Mouse (Mus musculus) myocyte (in vitro differentiated cells): ENCODE results near the gene Ankrd12. TPM values are rescaled to one million over a fixed set of nuclear protein-coding genes. Genes with fewer than 3 reads are reported as not detected.

Experiments used
- H3K27me3 ChIP-seq: one replicate; pipeline ENCODE4 v1.6.1; 2011; ENCODE audit not compliant: control insufficient read depth, insufficient read depth, insufficient read length
- H3K36me3 ChIP-seq: one replicate; pipeline ENCODE4 v1.6.1; 2011; ENCODE audit not compliant: control insufficient read depth, insufficient read depth
- H3K4me2 ChIP-seq: one replicate; pipeline ENCODE4 v1.6.1; 2011; ENCODE audit warnings: low read depth, control low read depth
- H3K4me3 ChIP-seq: one replicate; pipeline ENCODE4 v1.5.1; 2011; ENCODE audit warnings: mild to moderate bottlenecking, control low read depth, moderate library complexity
- H3K79me2 ChIP-seq: one replicate; pipeline ENCODE4 v1.6.1; 2011; ENCODE audit not compliant: control insufficient read depth, insufficient read depth
- H3ac ChIP-seq: one replicate; pipeline ENCODE4 v1.6.1; 2011; ENCODE audit not compliant: control insufficient read depth, insufficient read length
- CEBPB ChIP-seq: IDR thresholded peaks from 2 replicates; pipeline ENCODE4 v1.6.1; 2011; ENCODE audit warnings: mild to moderate bottlenecking, moderate library complexity; ENCODE audit not compliant: poor library complexity, insufficient read depth, severe bottlenecking
- E2F4 ChIP-seq: IDR thresholded peaks from one replicate; pipeline ENCODE4 v1.6.1; 2011; ENCODE audit warnings: mild to moderate bottlenecking, control low read depth, moderate library complexity; ENCODE audit not compliant: insufficient read depth
- MAX ChIP-seq: IDR thresholded peaks from one replicate; pipeline ENCODE4 v1.6.1; 2011; ENCODE audit warnings: low read depth, mild to moderate bottlenecking, control low read depth
- MYOD1 ChIP-seq, 3 experiments: IDR thresholded peaks; one replicate each; pipeline ENCODE4 v1.6.1; 2011; ENCODE audit warnings: control low read depth in 2 of 3, low read depth in 2 of 3, mild to moderate bottlenecking in 2 of 3, moderate library complexity in 1 of 3; ENCODE audit not compliant: insufficient read length in 2 of 3, control insufficient read depth in 1 of 3
- MYOG ChIP-seq, 3 experiments: IDR thresholded peaks; one replicate each; pipeline ENCODE4 v1.6.1; 2011; ENCODE audit warnings: control low read depth in 2 of 3, low read depth in 2 of 3, mild to moderate bottlenecking in 2 of 3; ENCODE audit not compliant: insufficient read length in 2 of 3, control insufficient read depth in 1 of 3, insufficient read depth in 1 of 3
- POLR2A ChIP-seq: IDR thresholded peaks from one replicate; pipeline ENCODE4 v1.6.1; 2011; ENCODE audit warnings: low read depth, mild to moderate bottlenecking, control low read depth, moderate library complexity; ENCODE audit not compliant: insufficient read length
- POLR2AphosphoS2 ChIP-seq: IDR thresholded peaks from one replicate; pipeline ENCODE4 v1.6.1; 2011; ENCODE audit warnings: low read depth, control low read depth; ENCODE audit not compliant: insufficient read length
- REST ChIP-seq: IDR thresholded peaks from one replicate; pipeline ENCODE4 v1.6.1; 2011; ENCODE audit warnings: mild to moderate bottlenecking, control low read depth, moderate library complexity; ENCODE audit not compliant: insufficient read depth, insufficient read length
- SRF ChIP-seq: IDR thresholded peaks from one replicate; pipeline ENCODE4 v1.6.1; 2011; ENCODE audit warnings: low read depth; ENCODE audit not compliant: control insufficient read depth, insufficient read length
- TCF12 ChIP-seq: IDR thresholded peaks from one replicate; pipeline ENCODE4 v1.6.1; 2011; ENCODE audit warnings: mild to moderate bottlenecking, control low read depth; ENCODE audit not compliant: poor library complexity, insufficient read depth, severe bottlenecking
- TCF3 ChIP-seq: IDR thresholded peaks from one replicate; pipeline ENCODE4 v1.6.1; 2011; ENCODE audit warnings: low read depth, control low read depth; ENCODE audit not compliant: insufficient read length
- USF1 ChIP-seq: IDR thresholded peaks from one replicate; pipeline ENCODE4 v1.6.1; 2011; ENCODE audit warnings: low read depth, mild to moderate bottlenecking, control low read depth, moderate library complexity
- polyA plus RNA-seq: library from polyadenylated mRNA; unstranded; fragments of >200 nt; fragmentation: generic; extraction: Trizol; gene quantifications from one replicate; pipeline ENCODE4 v1.2.1, GENCODE M21; 2012; ENCODE audit warnings: missing spikeins

Ankrd12 gene
- polyA plus RNA-seq, 1 experiment = 2.7 TPM

DNA sequence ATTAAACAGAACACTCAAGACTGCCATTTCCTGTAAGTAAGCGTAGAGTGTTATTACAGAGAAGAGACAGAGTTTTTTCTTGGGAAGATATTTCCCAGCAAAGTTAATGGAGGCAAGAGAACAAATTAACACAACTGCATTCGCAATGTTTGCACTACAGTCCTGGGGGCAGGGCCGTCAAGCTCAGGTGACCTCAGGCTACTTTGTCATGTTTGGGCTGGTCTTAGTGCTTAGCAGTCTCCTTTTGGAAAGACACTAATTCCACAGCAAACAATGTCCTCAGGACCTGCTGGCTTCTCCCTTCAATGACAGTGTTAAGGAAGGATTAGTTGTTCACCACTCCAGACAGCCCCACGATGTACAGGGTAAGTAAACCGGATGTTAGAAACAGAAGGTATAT lies 35.9 kb downstream of the Ankrd12 start:
- no peak overlapping the region for H3ac ChIP-seq
- no peak overlapping the region for H3K4me3 ChIP-seq
- H3K4me2 ChIP-seq = no peak overlapping the region
- H3K27me3 ChIP-seq = no peaks in the 10 kb centered on the region
- H3K79me2 ChIP-seq = no peaks in the 10 kb centered on the region
- TF ChIP-seq TCF3 (no peak), USF1 (no peak), MAX (no peak), POLR2A (no peak), MYOG (IDR thresholded peaks at IDR 0.05; ENCODE audit: control insufficient read depth in 1 of 3, insufficient read depth in 1 of 3, insufficient read length in 2 of 3, low read depth in 2 of 3) (no peak), SRF (no peak), POLR2AphosphoS2 (no peak), REST (no peak)
- H3K36me3 ChIP-seq = peaks cover 20% of the 10 kb centered on the region

DNA sequence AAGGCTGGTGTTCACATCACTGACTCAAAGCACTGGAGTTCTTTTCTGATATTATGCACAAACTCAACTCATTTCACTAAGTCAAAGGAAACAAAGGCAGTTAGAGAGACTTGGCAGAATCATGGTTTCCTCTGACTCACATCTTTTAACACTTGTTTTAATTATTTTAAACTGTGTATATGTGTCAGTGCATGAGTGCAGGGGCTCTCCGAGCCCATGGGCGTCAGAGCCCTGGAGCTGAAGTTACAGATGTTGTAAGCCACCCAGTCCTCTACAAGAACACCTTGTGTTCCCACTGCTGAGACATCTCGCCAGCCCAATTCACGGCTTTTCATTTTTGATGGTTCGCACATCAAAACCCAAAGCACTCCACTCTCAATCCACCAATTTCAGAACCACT lies 43.6 kb downstream of the Ankrd12 start:
- Histone ChIP-seq H3ac (no peak overlapping the region), H3K4me2 (no peak overlapping the region), H3K4me3 (no peak overlapping the region), H3K36me3 (peaks cover 23% of the 10 kb centered on the region), H3K79me2 (no peaks in the 10 kb centered on the region), H3K27me3 (no peaks in the 10 kb centered on the region)
- no peak for TF ChIP-seq TCF12
- no peak for TF ChIP-seq MYOG (IDR thresholded peaks at IDR 0.05; ENCODE audit: control insufficient read depth in 1 of 3, insufficient read depth in 1 of 3, insufficient read length in 2 of 3, low read depth in 2 of 3)
- no peak for TF ChIP-seq MYOD1 (IDR thresholded peaks at IDR 0.05; ENCODE audit: control insufficient read depth in 1 of 3, insufficient read length in 2 of 3, low read depth in 2 of 3)
- TF ChIP-seq MAX = no peak
- TF ChIP-seq E2F4 = no peak
- no peak for TF ChIP-seq POLR2AphosphoS2
- TF ChIP-seq TCF3 = no peak
- TF ChIP-seq SRF = no peak
- TF ChIP-seq REST = no peak
- no peak for TF ChIP-seq USF1
- TF ChIP-seq CEBPB = no peak

DNA sequence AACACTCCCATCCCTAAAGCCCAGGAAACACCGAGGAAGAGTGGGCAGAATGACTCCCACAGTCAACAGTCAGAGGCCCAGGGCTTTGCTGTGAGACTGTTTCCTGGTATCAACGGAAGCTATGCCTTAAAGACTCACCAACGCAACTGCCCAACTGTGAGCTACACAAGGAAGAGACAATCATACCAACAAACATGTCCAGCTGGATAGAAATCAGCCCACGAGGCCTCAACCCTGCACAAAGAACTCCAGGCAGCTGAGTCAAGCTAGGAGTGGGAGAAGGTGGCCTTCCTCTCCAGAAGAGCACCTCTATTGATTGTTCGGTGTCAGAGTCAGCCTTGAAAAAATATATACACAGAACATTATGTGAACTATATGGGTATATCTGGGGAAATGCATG lies 44.9 kb downstream of the Ankrd12 start:
- no peak overlapping the region for H3ac ChIP-seq
- H3K79me2 ChIP-seq = no peaks in the 10 kb centered on the region
- no peak for TF ChIP-seq E2F4
- TF ChIP-seq CEBPB = no peak
- no peak for TF ChIP-seq POLR2A
- TF ChIP-seq REST = no peak
- TF ChIP-seq POLR2AphosphoS2 = no peak
- TF ChIP-seq MAX = no peak
- TF ChIP-seq MYOG (IDR thresholded peaks at IDR 0.05; ENCODE audit: control insufficient read depth in 1 of 3, insufficient read depth in 1 of 3, insufficient read length in 2 of 3, low read depth in 2 of 3) = no peak
- TF ChIP-seq TCF3 = no peak
- TF ChIP-seq MYOD1 (IDR thresholded peaks at IDR 0.05; ENCODE audit: control insufficient read depth in 1 of 3, insufficient read length in 2 of 3, low read depth in 2 of 3) = no peak
- TF ChIP-seq SRF = no peak
- TF ChIP-seq USF1 = no peak
- TF ChIP-seq TCF12 = no peak
- peaks cover 14% of the 10 kb centered on the region for H3K36me3 ChIP-seq
- no peak overlapping the region for H3K4me2 ChIP-seq
- no peak overlapping the region for H3K4me3 ChIP-seq
- no peaks in the 10 kb centered on the region for H3K27me3 ChIP-seq

DNA sequence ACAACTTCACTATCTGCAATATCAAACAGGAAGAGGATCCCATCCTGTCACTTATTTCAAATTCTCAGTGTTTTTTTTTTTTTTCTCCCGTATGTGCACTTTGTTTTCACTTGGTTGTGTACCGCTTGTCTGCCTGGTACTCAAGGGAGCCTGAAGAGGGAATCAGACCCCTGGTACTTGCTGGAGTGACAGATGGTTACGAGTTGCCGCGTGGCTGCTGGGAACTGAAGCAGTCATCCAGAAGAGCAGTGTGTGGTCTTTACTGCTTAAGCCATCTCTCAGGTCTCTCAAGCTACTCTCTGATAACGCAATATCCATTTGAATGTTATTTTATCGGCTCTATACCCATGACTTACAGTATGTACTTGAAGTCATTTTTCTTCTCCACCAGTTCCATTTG lies 52.7 kb downstream of the Ankrd12 start:
- H3K79me2 ChIP-seq = no peaks in the 10 kb centered on the region
- H3K36me3 ChIP-seq = peaks cover 16% of the 10 kb centered on the region
- TF ChIP-seq TCF12 (no peak), E2F4 (no peak), MYOG (IDR thresholded peaks at IDR 0.05; ENCODE audit: control insufficient read depth in 1 of 3, insufficient read depth in 1 of 3, insufficient read length in 2 of 3, low read depth in 2 of 3) (no peak), SRF (no peak), POLR2A (no peak), TCF3 (no peak), USF1 (no peak), POLR2AphosphoS2 (no peak), REST (no peak), MYOD1 (IDR thresholded peaks at IDR 0.05; ENCODE audit: control insufficient read depth in 1 of 3, insufficient read length in 2 of 3, low read depth in 2 of 3) (no peak), MAX (no peak), CEBPB (no peak)
- H3K4me3 ChIP-seq = no peak overlapping the region
- no peaks in the 10 kb centered on the region for H3K27me3 ChIP-seq
- H3K4me2 ChIP-seq = no peak overlapping the region
- H3ac ChIP-seq = no peak overlapping the region

DNA sequence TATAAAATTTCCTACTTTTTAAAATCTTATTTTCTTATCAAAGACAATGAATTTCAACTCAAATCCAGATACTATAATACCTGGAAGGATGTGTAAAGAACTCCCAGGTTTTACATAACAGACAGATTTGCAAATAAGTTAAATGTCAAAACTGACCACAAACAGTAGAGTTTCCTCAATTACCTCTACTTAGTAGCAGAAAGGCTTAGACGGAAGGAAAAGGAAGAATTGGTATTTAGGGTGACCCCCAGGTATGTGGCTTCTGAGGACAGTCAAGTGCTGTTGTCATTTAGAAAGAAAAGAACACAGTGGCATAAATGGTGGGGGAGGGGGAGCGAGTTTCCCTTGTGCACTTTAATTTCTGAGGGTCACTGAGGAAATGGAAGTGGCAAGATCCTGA lies 65.1 kb downstream of the Ankrd12 start:
- H3K79me2 ChIP-seq = no peaks in the 10 kb centered on the region
- no peaks in the 10 kb centered on the region for H3K27me3 ChIP-seq

More for the DNA sequence above, 65.1 kb downstream of the Ankrd12 start:
- TF ChIP-seq REST (no peak), TCF3 (no peak), SRF (no peak), POLR2A (no peak)
- Histone ChIP-seq H3ac (no peak overlapping the region), H3K4me2 (no peak overlapping the region), H3K36me3 (no peaks in the 10 kb centered on the region), H3K4me3 (no peak overlapping the region)
